Mouse (Mus musculus) cerebellum, adult 2 months (tissue): ENCODE data around the gene Rgl1. TPM values are rescaled to one million over a fixed set of nuclear protein-coding genes. Genes with fewer than 3 reads are reported as not detected.

Source experiments
- DNase-seq, 2 experiments: peaks; one replicate each; pipeline ENCODE4 v3.0.0; 2021
- H3K27ac ChIP-seq: fragments of 200-500 bp; 2 replicates; pipeline ENCODE4 v1.5.1; 2012; ENCODE audit warnings: low read length, control low read depth, inconsistent platforms; ENCODE audit not compliant: insufficient read depth
- H3K27me3 ChIP-seq: fragments of 200-500 bp; 2 replicates; pipeline ENCODE4 v1.6.1; 2012; ENCODE audit warnings: inconsistent platforms, mild to moderate bottlenecking, low read length, moderate library complexity; ENCODE audit not compliant: control insufficient read depth, insufficient read depth
- H3K4me1 ChIP-seq: fragments of 200-500 bp; 2 replicates; pipeline ENCODE4 v1.6.1; 2011; ENCODE audit warnings: low read length; ENCODE audit not compliant: control insufficient read depth, insufficient read depth
- H3K4me3 ChIP-seq: fragments of 200-500 bp; replicated peaks from 2 replicates; pipeline ENCODE3; 2011; ENCODE audit warnings: mild to moderate bottlenecking, low read depth, low read length, control low read depth; ENCODE audit not compliant: insufficient read depth
- CTCF ChIP-seq: fragments of 200-500 bp; IDR thresholded peaks from 2 replicates; pipeline ENCODE4 v1.5.1; 2011; ENCODE audit warnings: low read depth, mild to moderate bottlenecking, control low read depth, low read length, moderate library complexity, borderline replicate concordance; ENCODE audit not compliant: insufficient read depth
- POLR2A ChIP-seq: fragments of 200-500 bp; IDR thresholded peaks from 2 replicates; pipeline ENCODE4 v1.6.1; 2011; ENCODE audit warnings: low read length, control low read depth, borderline replicate concordance; ENCODE audit not compliant: insufficient read depth
- WGBS: fragments of 180-500 bp; shearing (Covaris S2); methylation state at CpG from one replicate; pipeline ENCODE4 v1.1.7; 2018; 5-methylcytosine and 5-hydroxymethylcytosine counted together
- polyA plus RNA-seq: library from polyadenylated mRNA; depleted of rRNA; stranded (reverse); fragments of >200 nt; gene quantifications from 2 replicates; pipeline ENCODE4 v1.2.3, GENCODE M21; 2012

Rgl1 gene
- polyA plus RNA-seq, 1 experiment, result 24.4 TPM

GRCm38 (mm10) chr1:152771016-152771415 is 4.9 kb upstream of the Rgl1 start:
- H3K4me1 ChIP-seq, result no peaks in the 10 kb centered on the region; the same call in 1 of the 2 replicates
- 75% methylated on average over 9 of the region's 9 CpGs for WGBS
- H3K4me3 ChIP-seq, result no peak overlapping the region
- DNase-seq, result no peak
- no peaks in the 10 kb centered on the region for H3K27me3 ChIP-seq
- H3K27ac ChIP-seq, result no peak overlapping the region
- TF ChIP-seq POLR2A (no peak), CTCF (no peak)

GRCm38 (mm10) chr1:152767749-152768488 is 1.8 kb upstream of the Rgl1 start:
- Histone ChIP-seq H3K27ac (no peak overlapping the region), H3K4me1 (no peaks in the 10 kb centered on the region; the same call in 1 of the 2 replicates), H3K4me3 (peak overlapping the region; percentile 51), H3K27me3 (no peaks in the 10 kb centered on the region)
- DNase-seq, result peak; percentile 85 to 89
- TF ChIP-seq POLR2A (no peak), CTCF (peak; percentile 38; the same call in 1 of the 2 replicates)
- 6% methylated on average over 5 of the region's 5 CpGs for whole genome bisulfite sequencing

DNA sequence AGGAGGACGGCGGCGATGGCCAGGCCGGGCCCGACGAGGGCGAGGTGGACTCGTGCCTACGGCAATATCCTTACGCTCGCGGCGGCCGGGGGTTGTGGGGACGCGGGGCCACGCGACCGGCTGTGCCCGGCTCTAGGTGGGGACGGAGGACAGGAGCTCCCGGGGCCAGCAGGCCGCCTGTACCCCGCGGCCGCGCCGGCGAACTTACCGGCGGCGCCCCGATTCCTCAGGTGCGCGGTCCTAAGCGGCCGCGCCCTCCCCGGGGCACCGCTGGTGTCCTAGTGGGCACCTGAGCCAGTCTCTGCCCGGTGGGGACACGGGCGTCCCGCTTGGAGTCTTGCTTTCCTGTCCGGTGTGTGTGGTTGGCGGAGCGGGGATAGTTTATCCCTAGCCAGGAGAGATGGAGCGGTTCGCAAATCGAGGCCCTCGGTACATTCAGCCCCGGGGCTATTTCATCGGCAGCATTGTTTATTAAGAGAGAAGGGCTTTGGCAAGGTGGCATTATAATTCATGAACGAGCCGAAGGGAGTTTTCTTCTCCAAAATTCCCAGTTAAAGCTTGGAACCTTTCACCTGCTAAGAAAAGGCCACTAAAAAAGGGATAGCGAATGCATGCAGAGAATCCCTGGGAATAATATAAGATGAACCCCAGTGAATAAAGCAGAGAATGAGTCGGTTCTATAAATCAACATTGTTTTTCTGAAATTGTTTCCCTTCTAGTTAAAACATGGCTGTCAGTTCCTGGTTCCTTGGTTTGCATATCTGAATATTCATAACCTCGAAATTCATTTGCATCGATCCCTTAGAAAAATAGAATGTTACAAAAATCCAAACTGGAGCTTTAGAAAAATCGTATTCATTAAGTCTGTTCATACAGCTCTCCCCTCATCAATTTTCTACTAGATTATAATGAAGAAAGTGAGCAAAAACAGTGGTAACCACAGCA is 925 bp upstream of the Rgl1 start:
- peak overlapping the region; percentile 7 for H3K27ac ChIP-seq
- H3K4me1 ChIP-seq, result no peaks in the 10 kb centered on the region; the same call in 1 of the 2 replicates
- TF ChIP-seq CTCF (no peak), POLR2A (no peak)
- no peak for DNase-seq
- under 1% methylated on average over 56 of the region's 60 CpGs for WGBS
- no peaks in the 10 kb centered on the region for H3K27me3 ChIP-seq
- H3K4me3 ChIP-seq, result peak overlapping the region; percentile 77

- Histone ChIP-seq H3K27me3 (no peaks in the 10 kb centered on the region), H3K4me1 (no peaks in the 10 kb centered on the region), H3K27ac (no peak overlapping the region), H3K4me3 (no peak overlapping the region)
- TF ChIP-seq POLR2A (no peak), CTCF (no peak)
- WGBS, result 84% methylated on average over 2 of the region's 2 CpGs
- DNase-seq, result no peak
Measured at GRCm38 (mm10) chr1:152761791-152762190, 4.4 kb downstream of the Rgl1 start.

DNA sequence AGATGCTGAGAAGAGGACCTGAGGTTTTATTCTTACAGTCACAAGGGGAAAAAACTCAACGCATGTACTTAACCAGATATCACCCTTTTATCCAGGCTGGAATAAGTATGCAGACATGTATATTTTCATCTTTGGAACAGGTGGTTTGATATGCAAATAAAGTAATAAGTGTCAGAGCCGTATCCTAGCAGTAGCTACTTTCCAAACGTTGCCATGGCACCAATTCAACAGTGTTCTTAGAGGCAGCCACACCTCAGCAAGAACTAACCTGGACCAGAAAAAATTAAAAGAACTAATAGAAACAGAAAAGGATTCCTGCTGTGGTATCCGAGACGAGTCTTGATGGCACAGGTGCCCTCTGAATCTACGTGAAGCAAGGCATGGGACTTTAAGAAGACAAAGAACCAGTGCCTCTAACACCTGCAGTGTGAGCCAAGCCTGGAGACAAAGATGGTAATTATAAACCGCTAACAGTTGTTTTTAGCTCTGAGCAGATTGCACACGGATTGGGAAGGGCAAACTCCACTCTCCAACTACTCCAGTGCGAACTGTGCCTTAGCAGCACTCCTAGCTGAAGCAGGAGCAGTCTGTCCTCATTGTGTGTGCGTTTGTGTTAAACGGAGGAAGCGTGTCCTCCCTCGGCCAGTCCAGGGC is 15.7 kb downstream of the Rgl1 start, which contains the start of gene Apobec4:
Apobec4 (plus strand) TSS at position 240 of the 654 bp plus-strand sequence.
- no peak within 1 kb of the TSS for H3K4me3 ChIP-seq
- no peaks in the 10 kb centered on the region for H3K4me1 ChIP-seq
- no peak within 1 kb of the TSS for H3K27ac ChIP-seq
- WGBS, result 51% methylated on average over 13 of the region's 13 CpGs
- no peak for DNase-seq
- TF ChIP-seq CTCF (no peak), POLR2A (no peak)
- H3K27me3 ChIP-seq, result no peaks in the 10 kb centered on the region

DNA sequence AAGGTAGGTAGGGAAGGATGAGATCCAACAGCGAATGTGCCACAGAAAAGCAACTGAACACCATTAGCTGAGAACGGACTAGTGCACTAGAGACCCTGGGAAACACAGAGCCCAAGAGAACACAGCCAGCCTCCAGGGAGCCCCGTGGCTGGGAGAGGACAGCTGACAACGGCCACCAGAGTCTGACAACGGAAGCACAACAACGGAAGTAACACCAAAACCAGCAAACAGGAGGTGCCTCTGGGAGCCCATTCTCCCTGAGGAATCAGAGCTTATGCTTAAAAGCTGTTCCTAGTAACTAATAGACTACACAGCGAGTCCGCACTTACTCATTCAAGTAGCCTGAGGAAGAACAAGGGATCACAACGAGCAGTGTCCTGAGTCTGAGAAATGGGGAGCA is 16.9 kb downstream of the Rgl1 start:
- WGBS, result 69% methylated on average over 9 of the region's 9 CpGs
- Histone ChIP-seq H3K4me3 (no peak overlapping the region), H3K27me3 (no peaks in the 10 kb centered on the region), H3K4me1 (no peaks in the 10 kb centered on the region), H3K27ac (no peak overlapping the region)
- no peak for DNase-seq
- TF ChIP-seq POLR2A (no peak), CTCF (no peak)

GRCm38 (mm10) chr1:152746426-152746825 is 19.7 kb downstream of the Rgl1 start:
- Histone ChIP-seq H3K4me3 (no peak overlapping the region), H3K4me1 (no peaks in the 10 kb centered on the region), H3K27me3 (no peaks in the 10 kb centered on the region), H3K27ac (no peak overlapping the region)
- WGBS, result 4% methylated on average over 5 of the region's 5 CpGs
- TF ChIP-seq CTCF (peak; percentile 82), POLR2A (no peak)
- peak; percentile 73 to 79 for DNase-seq
